Mouse (Mus musculus): ENCODE data around the gene Apol6. TPM values are rescaled to one million over a fixed set of nuclear protein-coding genes. Genes with fewer than 3 reads are reported as not detected.

Apol6 gene
- polyA plus RNA-seq, 1 experiment = not detected

GRCm38 (mm10) chr15:77062746-77063145, 18.2 kb downstream of the Apol6 start:
- Histone ChIP-seq H3K27me3 (replicated peaks) (peaks cover 7% of the 10 kb centered on the region), H3K36me3 (replicated peaks; ENCODE audit: low read length) (no peaks in the 10 kb centered on the region), H3K4me1 (no peaks in the 10 kb centered on the region), H3K9me3 (peaks cover 24% of the 10 kb centered on the region), H3K4me3 (replicated peaks) (no peak overlapping the region)
- TF ChIP-seq FLI1 (IDR thresholded peaks at IDR 0.05; ENCODE audit: low read length) = no peak
- TF ChIP-seq GATA1 (IDR thresholded peaks at IDR 0.05; ENCODE audit: borderline replicate concordance, low read length) = no peak

DNA sequence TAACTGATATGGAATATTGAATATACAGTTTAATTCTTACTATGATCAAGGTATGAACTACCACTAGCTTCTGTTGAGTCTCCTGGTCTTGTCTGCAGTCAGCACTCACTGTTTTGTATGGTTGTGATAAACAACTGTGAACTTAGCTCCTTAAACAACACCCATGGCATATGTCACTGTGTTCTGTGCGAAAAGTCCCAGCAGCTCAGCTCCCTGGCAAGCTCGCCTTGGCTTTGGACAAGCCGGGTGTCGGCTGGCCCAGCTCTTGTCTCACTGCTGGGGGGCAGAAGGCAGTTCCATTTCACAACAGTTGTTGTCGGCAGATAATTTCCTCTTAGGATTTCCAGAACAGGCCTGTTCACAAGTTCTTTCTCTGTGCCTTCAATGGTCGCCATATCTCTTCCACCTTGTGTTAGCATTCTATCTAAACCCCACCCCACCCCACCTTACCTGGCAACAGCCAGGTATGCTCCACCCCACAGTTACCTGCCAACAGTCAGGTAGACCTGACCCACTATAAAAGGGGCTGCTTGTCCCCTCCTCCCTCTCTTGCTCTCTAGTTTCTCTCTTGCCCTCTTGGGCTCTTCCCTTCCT, 20.8 kb downstream of the Apol6 start:
- Histone ChIP-seq H3K4me3 (replicated peaks) (no peak overlapping the region), H3K9me3 (peaks cover 22% of the 10 kb centered on the region), H3K4me1 (no peaks in the 10 kb centered on the region), H3K27me3 (replicated peaks) (peaks cover 22% of the 10 kb centered on the region), H3K36me3 (replicated peaks; ENCODE audit: low read length) (no peaks in the 10 kb centered on the region)
- TF ChIP-seq GATA1 (IDR thresholded peaks at IDR 0.05; ENCODE audit: borderline replicate concordance, low read length) = no peak
- no peak for TF ChIP-seq FLI1 (IDR thresholded peaks at IDR 0.05; ENCODE audit: low read length)

DNA sequence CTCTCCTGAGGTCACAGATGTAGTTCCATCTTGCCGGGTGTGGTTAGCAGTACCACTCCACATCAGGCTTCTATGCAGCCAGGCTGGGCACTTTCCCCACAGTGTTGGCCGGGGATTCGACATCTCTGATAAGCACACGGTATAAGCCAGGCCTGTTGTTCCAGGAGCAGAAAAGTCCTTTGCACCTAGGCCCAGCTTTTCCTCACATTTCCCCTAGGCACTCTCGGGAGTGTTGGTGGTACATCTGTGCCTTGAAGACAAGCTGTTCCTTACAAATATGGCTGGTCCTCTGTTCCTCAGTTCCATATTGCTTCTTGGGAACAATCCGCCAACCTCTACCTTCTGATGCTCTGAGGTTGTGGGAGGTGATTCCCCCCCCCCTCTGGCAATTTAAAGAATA, 21.7 kb downstream of the Apol6 start:
- peaks cover 20% of the 10 kb centered on the region for H3K9me3 ChIP-seq
- H3K4me3 ChIP-seq (replicated peaks) = no peak overlapping the region
- TF ChIP-seq FLI1 (IDR thresholded peaks at IDR 0.05; ENCODE audit: low read length) (no peak), GATA1 (IDR thresholded peaks at IDR 0.05; ENCODE audit: borderline replicate concordance, low read length) (no peak)
- no peaks in the 10 kb centered on the region for H3K4me1 ChIP-seq
- H3K36me3 ChIP-seq (replicated peaks; ENCODE audit: low read length) = no peaks in the 10 kb centered on the region
- H3K27me3 ChIP-seq (replicated peaks) = peaks cover 31% of the 10 kb centered on the region

DNA sequence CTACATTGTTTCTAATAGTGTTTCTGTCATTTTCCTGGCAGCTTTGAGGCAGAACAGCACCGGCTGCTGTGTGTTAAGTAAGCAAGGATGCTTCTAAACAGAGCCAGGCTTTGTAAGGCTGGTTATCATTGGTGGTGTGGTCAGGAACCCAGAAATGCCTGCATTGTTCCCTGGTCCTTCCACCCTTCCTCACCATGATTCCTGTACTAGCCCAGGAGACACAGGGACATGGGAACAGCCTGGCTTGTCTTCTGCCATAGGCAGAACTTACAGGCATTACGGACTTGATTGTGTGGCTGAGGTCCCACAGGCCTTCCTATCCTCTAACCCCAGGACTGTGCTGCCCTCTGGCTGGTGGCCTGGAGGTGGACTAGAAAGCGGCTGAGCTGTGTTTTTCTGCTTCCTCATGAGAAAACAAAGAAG, 23.9 kb downstream of the Apol6 start:
- Histone ChIP-seq H3K4me1 (no peaks in the 10 kb centered on the region), H3K36me3 (replicated peaks; ENCODE audit: low read length) (no peaks in the 10 kb centered on the region), H3K27me3 (replicated peaks) (peaks cover 43% of the 10 kb centered on the region), H3K9me3 (peaks cover 7% of the 10 kb centered on the region), H3K4me3 (replicated peaks) (no peak overlapping the region)
- no peak for TF ChIP-seq GATA1 (IDR thresholded peaks at IDR 0.05; ENCODE audit: borderline replicate concordance, low read length)
- TF ChIP-seq FLI1 (IDR thresholded peaks at IDR 0.05; ENCODE audit: low read length) = no peak

DNA sequence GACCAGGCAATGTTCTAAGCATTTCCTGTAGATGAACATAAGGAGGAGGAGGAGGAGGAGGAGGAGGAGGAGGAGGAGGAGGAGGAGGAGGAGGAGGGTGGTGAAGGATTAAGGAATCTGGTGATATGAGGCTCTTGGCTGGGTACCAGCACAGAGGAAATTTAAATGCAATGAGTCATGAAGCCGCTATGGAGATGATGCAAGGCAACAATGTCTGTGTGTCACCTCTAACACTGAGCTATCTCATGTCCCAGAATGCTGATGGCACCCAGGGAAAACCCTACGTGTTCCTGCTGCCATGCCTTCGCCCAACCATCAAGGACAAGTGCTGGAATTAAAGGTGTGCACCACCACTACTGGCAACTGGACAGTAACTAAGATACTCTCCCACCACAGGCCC, 24.5 kb downstream of the Apol6 start:
- H3K4me1 ChIP-seq = no peaks in the 10 kb centered on the region
- H3K36me3 ChIP-seq (replicated peaks; ENCODE audit: low read length) = no peaks in the 10 kb centered on the region
- TF ChIP-seq FLI1 (IDR thresholded peaks at IDR 0.05; ENCODE audit: low read length) (no peak), GATA1 (IDR thresholded peaks at IDR 0.05; ENCODE audit: borderline replicate concordance, low read length) (no peak)
- H3K27me3 ChIP-seq (replicated peaks) = peaks cover 45% of the 10 kb centered on the region
- H3K9me3 ChIP-seq = peaks cover 5% of the 10 kb centered on the region
- H3K4me3 ChIP-seq (replicated peaks) = no peak overlapping the region

GRCm38 (mm10) chr15:77070745-77071268, 26.3 kb downstream of the Apol6 start:
- no peaks in the 10 kb centered on the region for H3K4me1 ChIP-seq
- H3K36me3 ChIP-seq (replicated peaks; ENCODE audit: low read length) = no peaks in the 10 kb centered on the region
- H3K9me3 ChIP-seq = no peaks in the 10 kb centered on the region
- TF ChIP-seq FLI1 (IDR thresholded peaks at IDR 0.05; ENCODE audit: low read length) = no peak
- TF ChIP-seq GATA1 (IDR thresholded peaks at IDR 0.05; ENCODE audit: borderline replicate concordance, low read length) = no peak
- H3K27me3 ChIP-seq (replicated peaks) = peaks cover 52% of the 10 kb centered on the region
- H3K4me3 ChIP-seq (replicated peaks) = no peak overlapping the region

- Histone ChIP-seq H3K4me3 (replicated peaks) (no peak overlapping the region), H3K27me3 (replicated peaks) (peaks cover 51% of the 10 kb centered on the region), H3K9me3 (no peaks in the 10 kb centered on the region), H3K4me1 (no peaks in the 10 kb centered on the region), H3K36me3 (replicated peaks; ENCODE audit: low read length) (no peaks in the 10 kb centered on the region)
- TF ChIP-seq FLI1 (IDR thresholded peaks at IDR 0.05; ENCODE audit: low read length) = no peak
- TF ChIP-seq GATA1 (IDR thresholded peaks at IDR 0.05; ENCODE audit: borderline replicate concordance, low read length) = no peak
These were observed 27.0 kb downstream of the Apol6 start for GRCm38 (mm10) chr15:77071501-77071900.

GRCm38 (mm10) chr15:77072556-77073163, 28.1 kb downstream of the Apol6 start:
- Histone ChIP-seq H3K4me3 (replicated peaks) (no peak overlapping the region), H3K9me3 (no peaks in the 10 kb centered on the region), H3K4me1 (no peaks in the 10 kb centered on the region), H3K27me3 (replicated peaks) (peaks cover 60% of the 10 kb centered on the region), H3K36me3 (replicated peaks; ENCODE audit: low read length) (no peaks in the 10 kb centered on the region)
- TF ChIP-seq FLI1 (IDR thresholded peaks at IDR 0.05; ENCODE audit: low read length) (no peak), GATA1 (IDR thresholded peaks at IDR 0.05; ENCODE audit: borderline replicate concordance, low read length) (no peak)

GRCm38 (mm10) chr15:77076523-77076922, 32.0 kb downstream of the Apol6 start:
- Histone ChIP-seq H3K27me3 (replicated peaks) (peaks cover 57% of the 10 kb centered on the region), H3K4me3 (replicated peaks) (no peak overlapping the region), H3K4me1 (no peaks in the 10 kb centered on the region), H3K36me3 (replicated peaks; ENCODE audit: low read length) (no peaks in the 10 kb centered on the region), H3K9me3 (no peaks in the 10 kb centered on the region)
- TF ChIP-seq GATA1 (IDR thresholded peaks at IDR 0.05; ENCODE audit: borderline replicate concordance, low read length) (no peak), FLI1 (IDR thresholded peaks at IDR 0.05; ENCODE audit: low read length) (no peak)

DNA sequence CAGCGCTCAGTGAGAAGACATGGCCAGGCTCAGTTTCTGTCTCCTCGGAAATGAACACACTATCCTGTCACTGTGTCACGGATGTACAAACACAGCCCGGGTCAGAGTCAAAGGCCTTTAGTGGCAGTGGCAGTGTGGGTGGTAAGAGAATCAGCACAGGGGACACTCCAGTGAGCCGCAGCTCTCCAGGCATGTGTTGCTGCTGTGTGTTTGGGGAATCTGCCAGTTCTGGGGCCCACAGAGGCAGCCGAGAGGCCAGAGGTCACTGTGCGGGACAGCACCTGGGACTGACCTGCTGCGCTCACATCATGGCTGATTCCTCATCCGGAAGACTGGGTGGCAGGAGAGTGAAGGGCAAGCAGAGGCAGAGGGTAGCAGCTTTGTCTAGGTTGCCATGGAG, 33.4 kb downstream of the Apol6 start:
- H3K9me3 ChIP-seq = no peaks in the 10 kb centered on the region
- no peak overlapping the region for H3K4me3 ChIP-seq (replicated peaks)
- H3K27me3 ChIP-seq (replicated peaks) = peaks cover 53% of the 10 kb centered on the region
- no peaks in the 10 kb centered on the region for H3K36me3 ChIP-seq (replicated peaks; ENCODE audit: low read length)
- TF ChIP-seq GATA1 (IDR thresholded peaks at IDR 0.05; ENCODE audit: borderline replicate concordance, low read length) = no peak
- no peak for TF ChIP-seq FLI1 (IDR thresholded peaks at IDR 0.05; ENCODE audit: low read length)
- no peaks in the 10 kb centered on the region for H3K4me1 ChIP-seq
